Mouse (Mus musculus): ENCODE measurements around the gene Atp8b5.

The Atp8b5 gene

DNA sequence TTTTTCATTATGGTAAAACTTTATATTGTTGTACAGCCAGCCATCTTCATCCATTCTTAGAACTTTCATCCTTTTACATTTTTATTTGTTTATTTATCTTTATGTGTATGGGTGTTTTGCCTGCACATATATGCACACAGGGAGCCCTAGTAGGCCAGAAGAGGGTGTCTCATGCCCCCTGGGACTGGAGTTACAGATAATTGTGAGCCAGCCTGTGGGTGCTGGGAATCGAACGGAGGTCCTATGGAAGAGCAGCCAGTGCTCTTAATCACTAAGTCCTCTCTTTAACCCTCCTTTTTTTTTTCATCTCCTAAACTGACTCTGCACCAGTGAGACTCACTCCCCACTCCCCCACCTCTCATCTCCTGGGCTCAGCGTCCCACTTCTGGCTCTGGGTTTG is 117.6 kb downstream of the Atp8b5 start:
- no peak for DNase-seq

DNA sequence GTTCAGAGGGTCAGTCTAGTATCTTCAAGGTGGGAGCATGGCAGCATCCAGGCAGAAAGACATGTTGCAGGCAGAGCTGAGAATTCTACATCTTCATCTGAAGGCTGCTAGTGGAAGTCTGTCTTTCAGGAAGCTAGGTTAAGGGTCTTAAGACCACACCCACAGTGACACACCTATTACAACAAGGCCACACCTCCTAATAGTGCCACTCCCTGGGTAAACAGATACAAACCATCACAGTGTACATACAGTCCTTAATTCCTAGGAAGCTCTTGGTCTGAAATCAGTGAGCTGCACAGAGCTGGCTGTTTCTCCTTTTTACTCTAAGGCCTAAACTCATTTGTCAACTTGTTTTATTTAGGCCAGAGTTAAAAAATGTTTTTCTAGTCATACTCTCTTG is 120.0 kb downstream of the Atp8b5 start:
- DNase-seq, result no peak

DNA sequence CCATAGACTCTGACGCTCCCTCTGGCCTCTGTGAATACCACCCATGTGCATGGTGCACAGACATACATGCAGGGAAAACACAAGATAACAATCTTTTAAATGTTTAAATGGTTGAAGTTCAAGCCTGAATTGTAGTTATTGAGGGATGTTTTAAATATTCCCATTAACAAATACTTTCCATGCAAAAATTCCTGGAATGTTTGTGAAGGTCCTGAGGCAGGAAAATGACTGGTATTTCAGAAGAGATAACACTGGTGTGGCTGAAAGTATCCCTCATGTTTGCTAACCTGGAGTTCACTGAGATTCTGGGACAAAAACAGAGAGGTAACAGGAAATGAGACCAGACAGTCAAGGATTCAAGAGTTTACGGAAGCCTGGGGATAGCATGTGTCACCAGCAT is 122.4 kb downstream of the Atp8b5 start:
- DNase-seq, result no peak

DNA sequence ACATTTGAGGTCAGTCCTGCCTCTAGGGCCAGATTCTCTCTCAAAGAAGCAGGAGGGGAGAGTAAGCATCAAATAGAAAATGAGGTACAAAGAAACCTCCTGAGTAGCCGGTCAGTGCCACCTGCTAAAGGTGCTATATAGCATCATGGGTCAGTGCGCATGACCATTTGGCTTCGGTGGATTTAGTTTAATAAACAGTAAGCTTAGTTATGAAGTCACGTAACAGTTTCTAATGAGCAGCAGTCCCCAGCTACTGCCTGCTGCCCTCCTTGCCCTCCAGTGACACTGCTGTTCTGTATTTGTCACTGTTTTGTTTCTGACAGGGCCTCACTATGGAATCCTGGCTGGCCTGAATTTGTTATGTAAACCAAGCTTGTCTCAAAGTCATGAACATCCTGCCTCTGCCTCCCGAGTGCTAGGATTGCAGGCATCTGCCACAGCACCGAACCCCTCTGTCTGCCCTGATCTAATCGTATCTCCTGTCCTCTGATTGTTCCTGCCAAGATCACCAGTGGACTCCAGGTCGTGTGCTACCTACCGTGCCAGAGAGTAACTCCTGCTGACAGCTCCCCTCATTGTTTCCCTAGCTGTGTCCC is 123.0 kb downstream of the Atp8b5 start:
- no peak for DNase-seq

DNA sequence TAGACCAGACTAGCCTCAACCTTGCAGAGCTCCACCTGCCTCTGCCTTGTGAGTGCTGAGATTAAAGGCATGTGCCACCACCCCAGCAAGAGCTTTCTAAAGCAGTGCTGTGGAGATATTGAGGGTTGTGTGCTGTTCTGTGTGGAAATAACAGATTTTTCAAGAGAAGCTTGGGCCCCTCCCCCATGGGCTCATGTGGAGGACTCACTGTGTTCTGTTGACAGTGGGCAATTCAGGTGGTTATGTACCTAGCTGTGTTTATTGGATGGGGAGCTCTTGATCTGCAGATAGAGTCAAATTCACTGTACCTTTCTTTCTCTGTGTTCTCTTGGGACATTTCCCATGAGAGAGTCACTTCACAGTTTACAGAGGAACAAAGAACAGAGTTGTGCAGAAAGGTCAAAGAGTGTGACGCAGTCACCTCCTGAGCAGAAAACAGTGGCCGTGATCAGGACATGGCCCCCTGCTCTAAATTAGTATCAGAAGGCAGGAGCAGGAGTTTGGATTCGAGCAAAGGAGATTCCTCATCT is 124.6 kb downstream of the Atp8b5 start:
- DNase-seq, result no peak

DNA sequence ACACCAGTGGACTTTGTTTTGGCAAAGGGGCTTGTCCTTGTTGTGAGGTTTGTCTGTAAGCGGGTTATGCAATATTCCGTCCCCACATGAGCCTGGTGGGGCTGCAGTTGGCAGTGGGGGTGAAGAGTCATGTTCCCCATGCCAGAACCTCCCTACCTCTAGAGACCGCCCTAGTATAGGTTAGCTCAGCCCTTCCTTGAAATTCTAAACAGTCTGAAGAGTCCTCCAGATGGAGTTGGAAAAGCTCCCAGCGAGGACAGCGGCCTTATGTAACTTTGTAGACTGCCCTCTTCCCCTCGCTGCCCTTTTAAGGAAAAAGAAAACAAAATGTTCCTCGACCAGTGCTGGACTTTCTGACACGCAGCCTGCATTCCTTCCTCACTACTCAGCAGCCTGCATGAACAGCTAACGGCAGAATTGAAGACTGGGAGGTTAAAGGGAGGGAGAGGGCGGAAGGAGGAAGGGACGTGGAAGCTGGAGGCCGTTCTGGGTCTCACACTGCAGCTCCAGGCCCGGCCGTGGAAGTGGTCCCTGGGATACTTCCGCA is 127.5 kb downstream of the Atp8b5 start:
- DNase-seq, result no peak

DNA sequence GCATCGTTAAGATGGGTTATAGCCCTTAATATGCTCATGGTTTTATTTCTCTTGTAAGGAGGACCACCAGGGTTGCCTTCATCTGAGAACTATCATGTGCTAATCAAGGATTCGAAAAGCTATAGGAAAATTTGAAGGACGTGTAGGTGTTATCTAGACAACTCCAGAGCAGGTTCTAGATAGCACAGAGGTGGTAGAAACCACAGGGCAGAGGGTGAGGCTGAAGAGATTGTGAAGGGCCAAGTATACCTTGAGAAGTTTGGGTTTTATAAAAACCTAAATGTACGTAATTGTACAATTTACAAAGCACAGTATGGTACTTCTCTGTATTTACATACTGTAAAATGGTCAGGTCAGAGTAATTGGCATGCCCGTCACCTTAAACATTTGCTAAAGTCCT is 128.2 kb downstream of the Atp8b5 start:
- no peak for DNase-seq

DNA sequence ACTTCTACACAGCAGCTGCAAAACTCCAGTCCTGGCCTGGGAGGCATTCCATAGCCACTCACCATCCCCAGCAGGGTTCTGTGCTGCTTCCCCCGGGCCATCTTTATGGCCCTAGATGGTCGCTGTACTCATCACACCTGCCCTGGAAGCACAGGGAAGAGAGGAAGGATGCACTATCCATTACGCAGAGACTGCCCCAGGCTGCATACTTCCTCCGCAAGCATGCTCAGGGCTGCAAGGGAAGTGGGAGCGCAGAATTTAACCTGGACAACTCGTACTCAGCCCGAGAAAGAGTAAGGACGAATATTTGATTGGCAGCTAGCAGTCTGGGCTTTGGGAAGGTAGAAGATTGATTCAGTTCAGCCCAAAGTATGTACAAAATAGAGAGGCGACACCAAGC is 128.9 kb downstream of the Atp8b5 start:
- no peak for DNase-seq

DNA sequence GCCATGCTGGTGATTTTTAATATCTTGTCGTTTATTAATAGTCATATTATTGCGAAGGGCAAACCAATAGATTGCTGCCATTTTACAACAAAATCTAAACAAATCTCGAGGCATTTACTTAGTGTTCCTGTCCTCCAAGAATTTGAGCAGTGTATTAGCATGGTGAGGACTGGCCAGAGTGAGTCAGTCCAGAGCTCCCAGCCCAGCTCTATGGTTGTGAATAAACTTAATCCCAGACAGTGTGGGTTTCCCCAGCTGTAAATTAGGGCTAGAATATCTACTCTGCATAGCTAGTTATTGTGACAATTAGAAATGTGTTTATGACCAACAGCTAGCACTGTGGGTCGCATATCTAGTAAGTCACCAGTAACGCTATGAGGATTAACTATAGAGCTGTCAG is 129.4 kb downstream of the Atp8b5 start:
- DNase-seq, result no peak

DNA sequence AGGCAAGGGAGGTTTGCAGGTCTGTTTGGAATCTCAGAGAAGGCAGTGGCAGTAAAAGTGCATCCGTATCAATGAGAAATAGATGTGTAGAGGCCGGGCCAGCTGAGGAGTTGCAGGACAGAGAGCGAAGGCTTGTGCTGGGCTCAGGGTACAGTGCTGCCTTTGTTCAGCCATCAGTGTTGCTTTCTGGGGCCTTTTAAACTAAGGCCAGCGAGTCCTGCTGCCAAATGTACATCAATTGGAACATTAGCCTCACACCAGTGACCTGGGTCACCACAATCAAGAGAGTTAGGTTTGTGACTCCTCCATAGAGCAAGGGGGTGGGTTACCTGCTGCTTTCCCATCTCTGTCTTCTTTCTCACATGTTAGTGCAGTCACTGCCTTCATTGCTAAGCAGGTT is 131.1 kb downstream of the Atp8b5 start:
- DNase-seq, result no peak

DNA sequence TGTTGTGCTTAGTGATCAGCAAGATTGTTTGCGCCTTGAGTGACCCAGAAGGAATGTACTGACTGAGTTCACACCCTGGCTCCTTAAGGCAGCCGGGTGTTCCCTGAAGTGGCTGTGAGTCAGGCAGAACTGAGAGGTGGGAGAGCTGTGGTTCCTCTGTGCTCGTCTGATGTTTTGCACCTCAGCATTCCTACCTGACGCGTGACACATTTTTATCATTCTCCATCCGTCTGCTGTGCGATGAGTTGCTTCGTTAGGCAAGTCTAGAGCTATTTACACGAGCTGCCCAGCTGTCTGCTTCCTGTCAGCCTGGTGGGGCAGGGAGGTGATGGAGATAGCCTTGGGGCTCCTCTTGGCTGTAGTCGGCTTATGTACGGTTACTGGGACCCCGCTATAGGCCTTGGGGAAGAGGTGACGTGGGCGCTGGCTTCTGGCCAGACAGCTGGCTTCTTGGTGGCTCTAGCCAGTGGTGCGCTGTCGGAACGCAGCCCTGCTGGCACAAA is 131.9 kb downstream of the Atp8b5 start:
- DNase-seq, result no peak

DNA sequence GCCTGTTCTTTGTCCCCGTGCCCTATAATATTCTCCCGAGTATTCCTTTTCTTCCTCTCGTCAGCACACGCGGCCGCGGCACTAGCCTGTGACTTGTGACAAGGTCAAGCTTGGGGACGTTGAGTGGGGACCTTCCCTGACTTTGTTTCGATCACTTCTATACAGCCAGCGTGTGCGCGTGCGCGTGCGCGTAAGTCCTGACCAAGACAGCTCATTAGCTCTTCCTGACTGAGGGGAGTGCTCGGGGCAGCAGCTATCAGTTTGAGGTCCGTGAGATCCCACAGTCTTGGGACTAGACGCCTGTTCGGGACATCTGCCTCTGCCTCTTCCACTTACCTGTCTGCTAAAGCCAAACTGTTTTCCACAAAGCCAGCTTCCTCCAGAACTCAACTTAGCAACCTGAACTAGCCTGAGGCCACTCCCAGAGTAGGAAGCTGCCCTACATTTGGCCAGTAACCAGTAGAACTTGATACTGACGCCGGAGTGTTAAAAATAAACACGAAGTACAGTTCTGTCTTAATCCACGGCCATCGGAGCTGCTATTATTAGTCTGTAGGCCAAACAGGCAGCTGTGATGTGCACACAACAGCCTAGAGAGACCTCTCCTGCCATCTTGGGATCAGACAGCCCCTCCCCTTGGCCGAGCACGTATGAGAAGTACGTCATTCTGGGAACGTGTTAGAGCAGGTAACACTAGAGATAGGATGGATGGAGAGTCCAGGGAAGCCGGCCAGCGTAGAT is 132.6 kb downstream of the Atp8b5 start:
- DNase-seq, result no peak

DNA sequence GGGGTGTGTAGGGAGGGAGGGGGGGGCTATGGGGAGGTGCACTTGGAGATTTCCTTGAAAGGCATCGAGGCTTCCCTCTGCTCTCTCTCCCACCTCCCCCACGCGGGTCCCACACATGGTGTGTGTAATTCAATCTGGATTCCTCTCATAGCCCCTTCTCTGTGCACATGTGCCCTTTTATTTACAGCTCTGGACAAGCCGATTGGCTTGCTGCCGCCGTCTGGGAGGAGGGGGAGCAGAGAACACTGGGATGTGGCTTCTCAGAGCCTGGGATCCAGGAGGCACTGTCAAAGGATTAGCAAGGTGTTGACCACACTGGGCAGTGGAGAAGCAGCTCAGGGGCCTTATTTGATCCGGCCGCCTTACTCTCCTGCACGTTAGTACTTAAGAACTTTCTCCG is 134.0 kb downstream of the Atp8b5 start:
- DNase-seq, result no peak

DNA sequence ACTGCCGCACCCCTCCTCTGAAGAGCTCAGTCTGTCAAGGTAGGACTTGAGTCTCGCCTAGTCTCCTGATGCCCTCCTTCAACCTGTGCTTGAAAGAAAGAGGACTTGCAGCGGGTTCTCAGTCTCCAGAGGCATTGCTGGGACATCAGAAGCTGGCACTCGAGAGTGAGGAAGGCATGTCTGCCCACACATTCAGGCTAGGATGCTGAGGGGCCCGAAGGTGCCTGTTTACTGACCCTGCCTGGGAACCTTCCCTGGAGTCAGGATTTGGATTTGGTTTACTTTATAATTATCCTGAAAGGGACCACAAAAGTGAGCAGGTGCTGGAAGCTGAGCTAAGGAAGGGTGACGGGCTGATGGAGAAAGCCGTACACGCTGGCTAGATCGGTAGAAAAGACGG is 134.5 kb downstream of the Atp8b5 start:
- no peak for DNase-seq

DNA sequence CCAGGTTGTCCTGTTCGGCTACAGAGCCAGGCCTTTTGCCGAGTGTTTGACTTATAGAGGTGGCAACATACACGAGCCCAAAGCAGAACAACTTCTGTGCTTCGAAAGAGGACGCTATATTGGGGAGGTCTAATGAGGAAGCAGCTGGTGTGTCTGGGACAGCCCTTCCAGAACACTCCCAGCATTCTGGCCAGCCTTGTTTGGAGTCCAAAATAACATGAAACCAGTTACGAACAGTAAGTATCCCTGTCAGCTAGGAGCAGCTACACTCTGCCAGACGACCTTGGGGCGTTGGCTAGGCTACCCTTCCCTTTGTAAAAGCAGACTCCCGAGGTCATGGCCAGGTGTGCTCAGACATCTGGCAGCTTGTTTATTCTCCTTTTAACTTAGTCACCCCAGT is 135.3 kb downstream of the Atp8b5 start:
- no peak for DNase-seq

DNA sequence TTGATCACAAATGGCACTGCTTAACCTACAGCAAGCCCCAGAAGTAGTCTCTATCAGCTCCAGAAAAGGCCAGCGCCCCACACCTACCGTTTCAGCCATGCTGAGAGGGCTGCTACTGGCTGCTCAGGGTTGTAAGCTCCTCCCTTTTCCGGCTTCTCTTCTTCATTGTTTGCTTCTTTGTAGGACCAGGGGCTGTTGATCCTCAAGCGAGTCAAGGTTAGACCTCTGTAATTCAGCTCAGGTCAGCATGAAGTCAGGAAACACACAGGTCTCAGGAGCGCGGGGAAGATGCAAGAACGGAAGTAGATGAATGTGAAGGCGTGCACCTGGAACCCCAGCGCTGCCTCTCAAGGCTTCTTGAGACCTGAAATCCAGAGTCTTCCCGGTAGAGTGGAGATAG is 137.7 kb downstream of the Atp8b5 start:
- no peak for DNase-seq

DNA sequence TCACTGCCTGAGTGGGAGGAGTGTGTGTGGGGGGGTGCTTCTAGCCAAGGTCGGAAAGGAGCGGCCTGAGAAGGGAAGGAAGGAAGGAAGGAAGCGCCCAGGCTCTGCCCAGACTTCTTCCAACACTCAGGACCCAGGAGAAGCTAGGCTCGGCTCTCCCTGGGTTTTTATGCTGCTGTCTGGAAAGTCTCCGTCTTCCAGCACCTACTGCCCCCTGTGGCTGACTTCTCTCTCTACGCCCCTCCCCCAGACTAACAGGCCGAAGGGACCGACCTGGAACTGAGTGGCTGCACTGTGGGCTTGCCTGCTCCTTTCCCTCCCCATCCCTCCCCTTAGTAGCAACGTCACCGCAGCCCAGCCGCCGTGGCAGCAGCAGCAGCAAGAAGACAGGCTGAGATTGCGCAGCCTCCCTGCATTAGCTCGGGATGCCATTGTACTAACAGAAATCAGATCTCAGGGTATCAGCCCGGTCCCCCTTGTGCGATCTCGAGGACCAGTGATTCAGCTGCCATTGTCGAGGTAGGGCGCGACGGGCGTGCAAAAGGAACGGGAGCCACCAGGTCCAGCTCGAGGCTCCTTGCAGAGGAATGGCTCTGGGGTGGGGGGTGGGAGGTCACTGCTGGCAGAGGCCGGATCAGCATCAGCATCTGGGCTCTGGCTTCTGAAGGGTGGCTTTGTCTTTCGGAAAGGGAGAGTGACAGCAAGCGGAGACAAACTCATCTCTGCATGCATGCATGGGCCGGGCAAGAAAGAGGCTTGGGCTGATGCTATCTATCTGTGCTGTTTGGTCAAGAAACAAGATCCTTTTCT is 139.4 kb downstream of the Atp8b5 start:
- no peak for DNase-seq

DNA sequence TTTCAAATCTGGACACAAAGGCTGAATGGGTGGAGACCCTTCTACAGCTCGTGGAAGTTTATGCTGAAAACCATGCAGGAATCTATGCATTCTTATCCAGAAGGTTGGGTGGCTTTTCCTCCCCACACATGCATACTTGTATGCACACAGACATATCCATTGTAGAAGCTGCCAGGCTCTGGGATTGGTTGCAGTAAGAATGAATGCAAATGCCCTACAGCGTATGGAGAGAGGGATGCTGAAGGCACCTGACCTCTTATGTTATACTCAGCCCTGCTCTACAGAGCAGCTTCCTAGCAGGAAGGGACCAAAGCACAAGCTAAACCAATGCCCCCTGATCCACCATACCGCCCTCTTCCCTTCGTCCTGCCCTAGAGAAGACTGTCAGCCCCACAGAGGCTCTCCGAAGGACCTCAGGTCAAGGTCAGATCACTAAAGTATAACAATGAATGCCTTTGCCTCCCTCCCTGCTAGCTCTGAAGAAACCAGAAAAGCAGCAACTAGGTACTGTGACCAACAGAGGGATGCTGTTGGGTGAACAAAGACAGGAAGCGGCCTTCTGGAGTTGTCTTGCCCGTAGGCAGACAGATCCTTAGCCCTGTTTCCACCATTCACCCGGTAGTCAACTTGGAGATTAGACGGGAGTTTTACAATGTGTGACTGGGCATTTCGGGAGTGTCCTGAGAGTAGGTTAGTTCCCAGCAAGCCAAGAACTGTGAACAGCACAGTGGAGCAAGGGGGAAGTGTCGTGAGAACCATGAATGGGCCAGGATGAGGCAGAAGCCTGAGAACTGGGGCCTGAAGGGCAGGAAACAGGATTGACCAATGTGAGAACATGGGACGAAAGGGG is 140.3 kb downstream of the Atp8b5 start:
- DNase-seq, result no peak

DNA sequence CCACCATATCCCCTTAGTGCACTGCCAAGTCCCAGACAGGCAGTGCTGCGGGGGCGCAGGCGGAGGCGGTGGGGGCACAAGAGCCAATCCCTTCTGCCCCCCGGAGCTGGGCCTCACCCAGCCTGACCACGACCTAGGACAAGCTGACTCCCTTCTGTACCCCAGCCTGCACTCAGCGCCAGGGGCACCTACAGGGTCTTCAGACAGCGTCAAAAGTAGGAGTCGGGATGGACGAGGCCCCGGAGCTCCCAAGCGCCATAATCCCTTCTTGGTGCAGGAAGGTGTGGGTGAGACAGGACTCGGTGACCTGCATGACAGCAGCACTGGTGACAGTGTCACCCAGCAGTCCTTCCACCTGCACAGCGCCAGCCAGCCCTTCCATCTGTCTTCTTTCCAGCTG is 147.8 kb downstream of the Atp8b5 start:
- DNase-seq, result no peak

DNA sequence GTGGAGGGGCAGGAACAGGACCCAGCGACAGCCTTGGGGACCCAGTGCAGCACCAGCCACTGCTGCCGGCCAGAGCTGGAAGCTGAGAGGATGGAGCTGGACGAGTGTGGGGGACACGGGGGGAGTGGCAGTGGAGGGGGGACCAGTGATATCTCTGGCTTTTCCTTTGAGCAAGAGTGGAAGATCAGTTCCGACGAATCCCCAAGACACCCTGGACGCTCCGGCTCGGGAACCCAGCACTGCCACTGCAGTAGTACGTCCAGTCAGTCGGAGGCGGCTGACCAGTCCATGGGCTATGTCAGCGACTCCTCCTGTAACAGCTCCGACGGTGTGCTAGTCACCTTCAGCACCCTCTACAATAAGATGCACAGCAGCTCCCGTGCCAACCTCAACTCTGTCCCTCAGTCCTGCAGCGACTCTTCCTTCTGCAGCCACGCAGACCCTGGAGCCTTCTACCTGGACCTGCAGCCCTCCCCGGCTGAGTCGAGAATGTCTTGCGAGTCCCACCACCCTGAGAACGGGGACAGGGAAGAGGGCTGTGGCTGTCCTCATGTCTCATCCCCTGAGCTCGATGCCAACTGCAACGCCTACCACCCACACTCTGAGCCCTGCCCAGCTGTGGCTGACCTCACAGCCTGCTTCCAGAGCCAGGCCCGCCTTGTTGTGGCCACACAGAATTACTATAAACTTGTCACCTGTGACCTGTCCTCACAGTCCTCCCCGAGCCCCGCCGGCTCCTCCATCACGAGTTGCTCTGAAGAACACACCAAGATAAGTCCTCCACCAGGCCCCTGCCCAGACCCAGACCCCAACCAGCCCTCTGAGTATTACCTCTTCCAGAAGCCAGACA is 148.5 kb downstream of the Atp8b5 start:
- no peak for DNase-seq

DNA sequence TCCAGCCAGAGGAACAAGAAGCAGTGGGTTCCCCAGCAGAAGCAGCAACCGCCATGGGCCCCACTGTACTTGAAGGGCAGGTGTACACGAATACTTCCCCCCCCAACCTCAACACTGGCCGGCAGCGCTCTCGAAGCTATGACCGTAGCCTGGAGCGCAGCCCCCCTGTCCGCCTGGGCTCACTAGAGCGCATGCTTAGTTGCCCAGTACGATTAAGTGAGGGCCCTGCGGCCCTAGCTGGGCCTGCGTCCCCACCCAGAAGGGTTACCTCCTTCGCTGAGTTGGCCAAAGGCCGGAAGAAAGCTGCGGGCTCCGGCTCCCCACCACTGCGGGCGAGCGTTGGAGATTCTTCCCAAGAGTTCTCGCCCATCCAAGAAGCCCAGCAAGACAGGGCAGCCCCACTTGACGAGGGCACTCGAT is 149.1 kb downstream of the Atp8b5 start:
- DNase-seq, result no peak
